Mouse (Mus musculus) MEL (cell line): Measurements from ENCODE around the gene Cpox.

Source experiments
- CTCF ChIP-seq, 3 experiments: IDR thresholded peaks in 2 of 3; conservative IDR thresholded peaks in 1 of 3; 2 replicates each; pipeline ENCODE4 v1.5.1; 2011 to 2012; ENCODE audit warnings: low read length in 3 of 3, low read depth in 2 of 3, mild to moderate bottlenecking in 2 of 3, improper control_type of control experiment in 1 of 3, inconsistent platforms in 1 of 3, mixed read lengths in 1 of 3, moderate library complexity in 1 of 3; ENCODE audit not compliant: control insufficient read depth in 1 of 3, insufficient read depth in 1 of 3, poor library complexity in 1 of 3, severe bottlenecking in 1 of 3
- UBTF ChIP-seq: IDR thresholded peaks from 2 replicates; pipeline ENCODE4 v1.6.1; 2012; ENCODE audit warnings: low read depth, mild to moderate bottlenecking, inconsistent platforms, low read length, improper control_type of control experiment, moderate library complexity, borderline replicate concordance; ENCODE audit not compliant: insufficient read depth
- USF2 ChIP-seq, 2 experiments: IDR thresholded peaks; 2 replicates each; pipeline ENCODE4 v1.6.1; 2011 to 2012; ENCODE audit warnings: improper control_type of control experiment in 2 of 2, low read length in 2 of 2, borderline replicate concordance in 1 of 2, inconsistent platforms in 1 of 2, low read depth in 1 of 2, mild to moderate bottlenecking in 1 of 2; ENCODE audit not compliant: insufficient read depth in 1 of 2

DNA sequence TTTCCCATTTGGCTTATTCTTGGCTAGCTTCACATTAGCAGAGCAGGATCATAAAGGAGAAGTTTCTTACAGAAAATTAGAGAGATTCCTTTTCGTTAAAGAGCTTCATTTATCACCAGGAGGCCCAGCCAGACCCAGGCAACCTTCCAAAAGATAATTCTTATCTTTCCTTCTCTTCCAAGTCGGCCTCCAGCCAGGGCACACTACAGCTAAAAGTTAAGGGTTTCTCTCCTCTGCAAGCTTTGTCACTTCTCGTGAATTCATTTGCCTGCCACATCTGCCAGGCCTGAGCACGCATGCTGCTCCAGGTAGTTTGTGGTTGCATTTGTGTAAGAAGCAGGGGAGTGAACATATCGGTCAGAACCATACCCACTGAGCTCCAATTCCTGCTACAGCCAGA is 828 bp upstream of the Cpox start:
- TF ChIP-seq UBTF: no peak
- no peak for TF ChIP-seq CTCF (IDR thresholded peaks at IDR 0.05 in 2 of 3, conservative IDR thresholded peaks at IDR 0.05 in 1 of 3; ENCODE audit: control insufficient read depth in 1 of 3, insufficient read depth in 1 of 3, low read depth in 2 of 3, low read length in 3 of 3, poor library complexity in 1 of 3, severe bottlenecking in 1 of 3)
- no peak for TF ChIP-seq USF2 (IDR thresholded peaks at IDR 0.05; ENCODE audit: borderline replicate concordance in 1 of 2, insufficient read depth in 1 of 2, low read depth in 1 of 2, low read length in 2 of 2)
